Mouse (Mus musculus) CD8-positive naive resting alpha-beta T cell, adult 2 months (primary cell): ENCODE results near the gene Tubb4b.
A peak's percentile ranks its signal among the peaks of the same experiment; 100 is the strongest.
"Not testable (repeated sequence)": the region's sequence is repeated elsewhere in the genome, so short reads cannot be mapped to it uniquely, and the experiment has no call there.

ENCODE experiments used
- DNase-seq, 2 experiments: peaks; one replicate each; pipeline ENCODE4 v3.0.0; 2022; ENCODE audit warnings: low read depth in 2 of 2, low spot score in 2 of 2

The Tubb4b gene

DNA sequence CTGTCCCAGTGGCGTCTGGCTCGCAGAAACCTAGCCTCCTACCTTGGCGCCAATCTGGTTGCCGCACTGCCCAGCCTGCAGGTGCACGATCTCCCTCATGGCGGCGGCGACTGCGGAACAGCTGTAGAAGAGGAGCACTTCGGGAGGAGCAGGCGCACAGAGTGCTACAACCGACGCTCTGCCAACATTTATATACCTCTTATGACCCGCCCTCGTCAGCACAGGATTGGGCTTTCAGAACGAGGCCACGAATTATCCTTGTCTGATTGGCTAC lies at the start of gene Tubb4b:
Tubb4b (minus strand) TSS at position 211 of the 274 bp plus-strand sequence.
- no peak for DNase-seq

DNA sequence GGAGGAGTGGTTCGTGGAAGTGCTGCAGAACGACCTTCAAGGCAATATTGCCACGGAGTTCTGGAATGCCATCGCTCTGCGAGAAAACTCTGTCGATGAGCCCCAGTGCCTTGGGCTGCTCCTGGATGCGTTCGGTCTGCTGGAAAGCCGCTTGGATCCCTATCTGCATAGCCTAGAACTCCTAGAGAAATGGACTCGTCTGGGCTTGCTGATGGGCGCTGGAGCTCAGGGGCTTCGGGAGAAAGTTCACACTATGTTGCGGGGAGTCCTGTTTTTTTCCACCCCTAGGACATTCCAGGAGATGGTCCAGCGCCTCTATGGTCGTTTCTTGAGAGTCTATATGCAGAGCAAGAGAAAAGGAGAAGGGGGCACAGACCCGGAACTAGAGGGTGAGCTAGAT lies 48.5 kb upstream of the Tubb4b start:
- no peak for DNase-seq

DNA sequence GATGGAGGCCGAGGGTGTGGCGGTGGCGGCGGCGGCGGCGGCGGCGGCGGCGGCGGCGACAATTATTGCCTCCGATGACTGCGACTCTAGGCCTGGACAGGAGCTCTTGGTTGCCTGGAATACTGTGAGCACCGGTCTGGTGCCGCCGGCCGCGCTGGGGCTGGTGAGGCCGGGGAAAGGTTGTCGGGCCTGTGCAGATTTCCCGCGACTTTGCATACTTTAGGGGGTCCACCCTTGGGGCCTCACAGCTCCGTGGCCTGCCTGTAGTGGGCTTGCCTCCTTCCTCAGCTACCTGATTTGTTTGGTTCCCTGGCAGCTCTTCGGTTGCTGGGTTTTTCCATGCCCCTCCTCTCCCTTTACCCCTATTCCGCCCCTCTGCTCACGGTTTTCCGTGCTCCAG lies 48.0 kb upstream of the Tubb4b start:
- no peak for DNase-seq

DNA sequence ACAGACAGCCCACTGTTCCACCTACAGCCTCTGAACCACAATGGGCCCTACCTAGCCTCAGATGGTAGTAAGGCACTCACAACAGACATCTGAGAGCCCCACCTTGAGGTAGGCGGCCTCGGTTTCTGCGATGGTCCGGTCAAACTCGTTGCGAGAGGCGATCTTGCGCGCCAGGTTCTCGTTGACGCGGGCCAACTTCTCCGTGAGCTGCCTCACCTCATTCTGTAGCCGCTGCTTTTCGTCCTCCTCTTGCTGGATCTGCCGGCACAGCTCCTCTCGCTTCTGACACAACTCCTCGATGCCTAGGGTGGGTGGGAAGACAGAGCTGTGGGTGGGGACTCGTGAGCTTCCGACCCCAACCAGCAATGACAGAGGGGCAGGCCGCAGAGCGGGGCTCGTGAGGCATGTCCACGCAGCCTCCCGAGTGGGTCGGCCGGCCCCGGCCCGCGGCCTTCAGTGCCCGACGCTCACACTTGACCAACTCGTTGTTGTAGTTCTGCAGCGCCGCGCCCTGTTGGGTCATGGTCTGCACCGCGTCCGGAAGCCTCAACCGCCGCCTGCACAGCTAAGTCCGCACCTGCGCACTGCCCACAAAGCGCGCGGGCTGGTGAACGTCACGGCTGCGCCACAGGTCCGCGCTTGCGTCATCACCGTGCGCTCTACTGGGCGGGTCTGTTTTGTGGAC lies 47.5 kb upstream of the Tubb4b start, which contains the start of the genes Ssna1 and Anapc2:
Ssna1 (minus strand) TSS at position 612 of the 685 bp plus-strand sequence.
Anapc2 (plus strand) TSS at position 652 of the 685 bp plus-strand sequence.
- DNase-seq: peak; percentile 91 to 96

DNA sequence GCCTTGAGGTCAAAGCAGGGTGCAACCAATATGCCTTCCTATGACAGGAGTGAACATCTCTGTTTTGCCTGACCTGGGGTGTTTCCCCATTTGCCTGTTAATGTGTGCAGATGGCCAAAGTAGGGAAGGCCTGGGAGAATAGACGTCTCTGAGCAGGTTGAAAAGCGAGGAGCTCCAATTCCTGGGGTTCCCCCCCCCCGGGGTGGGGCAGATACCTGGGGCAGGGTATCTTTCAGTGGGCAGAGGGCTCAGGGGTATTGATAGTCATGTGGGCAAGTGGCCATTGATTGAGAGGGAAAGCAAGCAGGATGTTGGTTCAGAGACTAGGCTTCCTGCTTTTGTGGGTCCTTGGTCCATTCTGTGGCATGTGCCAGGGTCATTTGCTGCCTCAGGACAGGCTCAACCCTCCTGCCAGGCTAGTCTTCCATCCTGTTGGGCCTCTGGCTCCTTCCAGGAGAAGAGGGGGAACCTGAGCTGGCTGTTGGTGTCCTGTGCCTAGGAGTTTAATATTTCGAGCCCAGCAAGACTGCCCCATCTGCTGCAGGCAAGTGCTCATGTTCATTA lies 43.3 kb upstream of the Tubb4b start:
- DNase-seq: no peak

DNA sequence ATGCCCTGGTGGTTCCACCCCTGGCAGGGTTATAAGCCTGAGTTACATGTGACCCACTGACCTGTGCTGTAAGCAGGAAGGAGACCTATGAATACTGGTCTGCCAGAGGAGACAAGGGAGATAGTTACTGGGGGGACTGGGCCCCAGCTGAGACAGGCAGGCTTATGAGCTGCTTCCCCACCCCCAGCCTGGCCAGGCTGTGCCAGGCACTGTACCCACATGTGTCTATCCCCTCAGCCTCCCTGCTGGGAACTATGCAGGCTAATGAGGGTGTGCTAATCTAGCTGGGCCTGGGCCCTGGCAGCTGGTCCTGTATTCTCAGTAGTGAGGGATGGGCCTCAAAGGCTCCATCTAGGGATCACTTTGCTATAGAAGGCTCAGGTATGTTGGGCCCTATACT lies 42.7 kb upstream of the Tubb4b start:
- DNase-seq: no peak

DNA sequence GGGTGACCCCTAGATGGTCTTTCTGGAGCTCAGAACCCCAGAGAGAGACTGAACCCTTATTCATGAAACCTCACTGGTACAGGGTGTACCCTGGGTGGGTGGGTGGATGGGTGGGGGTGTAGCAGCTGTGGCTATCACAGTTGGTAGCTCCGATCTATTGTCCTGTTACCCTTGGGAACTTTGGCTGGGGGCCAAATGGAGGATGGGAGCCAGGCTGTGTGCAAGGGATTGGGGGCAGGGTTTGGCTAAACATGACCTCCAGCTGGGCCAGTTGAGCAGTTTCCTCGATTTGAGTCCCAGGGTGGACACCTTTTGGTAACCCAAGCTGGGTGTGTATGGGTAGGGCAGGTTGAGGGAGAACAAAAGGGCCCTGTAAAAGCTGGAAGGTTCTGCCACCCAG lies 42.2 kb upstream of the Tubb4b start:
- no peak for DNase-seq

DNA sequence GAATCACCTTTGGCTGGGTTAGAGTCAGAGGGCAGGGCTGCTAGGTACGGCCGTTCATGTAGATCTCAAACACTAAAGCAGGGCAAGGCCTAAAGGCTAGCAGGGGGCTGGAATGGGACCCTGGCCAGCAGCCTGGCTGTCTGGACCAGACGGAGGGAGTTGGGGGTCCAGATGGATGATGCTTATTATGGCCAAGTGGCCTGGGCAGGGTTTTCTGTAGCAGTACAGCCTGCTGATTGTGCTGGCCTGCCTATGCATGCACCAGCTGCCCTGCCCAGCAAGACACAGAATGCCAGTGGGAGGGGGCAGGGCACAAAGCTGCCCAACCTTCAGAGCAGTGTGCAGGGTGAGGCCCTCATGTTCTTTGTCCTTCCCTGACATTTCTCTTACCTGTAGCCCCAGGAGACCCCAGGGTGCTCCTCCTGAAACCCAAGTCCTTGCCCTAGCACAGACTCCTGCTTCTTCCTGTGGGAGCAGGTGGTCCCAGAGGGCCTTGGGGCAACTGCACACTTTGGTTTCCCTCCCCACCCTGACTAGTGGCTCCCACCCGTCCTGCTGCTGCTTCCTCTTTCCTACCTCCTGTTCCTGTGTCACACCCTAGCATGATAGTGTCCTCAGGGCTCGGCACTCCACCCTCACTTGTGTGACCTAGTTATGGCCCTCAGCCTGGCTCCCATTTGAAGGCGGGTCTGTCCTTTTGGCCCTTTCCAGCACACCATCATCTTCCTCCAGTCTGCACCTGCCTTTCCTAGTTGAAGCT lies 41.6 kb upstream of the Tubb4b start:
- DNase-seq: no peak

DNA sequence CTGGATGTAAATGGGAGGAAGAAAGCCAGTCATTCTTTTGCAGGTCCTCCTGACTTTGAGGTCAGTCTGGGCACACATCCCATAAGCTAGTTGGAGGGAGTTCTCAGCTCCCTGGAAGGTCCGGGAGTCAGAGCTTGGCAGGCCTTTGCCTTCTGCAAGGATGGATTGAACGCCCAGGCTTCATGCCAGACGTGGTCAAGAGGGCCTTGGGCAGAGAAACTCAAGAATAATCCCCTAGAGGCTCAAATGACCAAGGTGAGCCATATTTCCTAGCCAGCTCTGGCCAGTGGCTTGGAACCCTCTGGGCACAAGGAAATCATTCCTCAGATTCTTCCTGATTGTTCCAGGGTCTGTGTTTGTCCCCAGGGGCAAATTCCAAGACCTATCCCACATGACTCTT lies 40.3 kb upstream of the Tubb4b start:
- no peak for DNase-seq

DNA sequence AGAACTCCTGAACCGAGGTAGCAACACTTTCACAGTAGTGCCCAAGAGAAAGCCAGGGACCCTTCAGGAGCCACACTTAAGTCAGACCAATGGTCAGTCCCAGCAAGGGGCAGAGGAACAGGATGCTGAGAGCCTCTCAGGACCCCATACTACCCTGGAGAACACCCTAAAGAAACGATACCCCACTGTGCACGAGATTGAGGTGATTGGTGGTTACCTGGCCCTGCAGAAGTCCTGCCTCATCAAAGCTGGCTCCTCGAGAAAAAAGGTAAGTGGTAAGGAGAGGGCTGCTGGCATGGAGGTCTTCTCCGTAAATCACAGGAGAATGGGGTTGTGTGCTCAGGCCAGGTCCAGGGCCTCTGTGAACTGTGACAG lies 39.8 kb upstream of the Tubb4b start:
- no peak for DNase-seq

DNA sequence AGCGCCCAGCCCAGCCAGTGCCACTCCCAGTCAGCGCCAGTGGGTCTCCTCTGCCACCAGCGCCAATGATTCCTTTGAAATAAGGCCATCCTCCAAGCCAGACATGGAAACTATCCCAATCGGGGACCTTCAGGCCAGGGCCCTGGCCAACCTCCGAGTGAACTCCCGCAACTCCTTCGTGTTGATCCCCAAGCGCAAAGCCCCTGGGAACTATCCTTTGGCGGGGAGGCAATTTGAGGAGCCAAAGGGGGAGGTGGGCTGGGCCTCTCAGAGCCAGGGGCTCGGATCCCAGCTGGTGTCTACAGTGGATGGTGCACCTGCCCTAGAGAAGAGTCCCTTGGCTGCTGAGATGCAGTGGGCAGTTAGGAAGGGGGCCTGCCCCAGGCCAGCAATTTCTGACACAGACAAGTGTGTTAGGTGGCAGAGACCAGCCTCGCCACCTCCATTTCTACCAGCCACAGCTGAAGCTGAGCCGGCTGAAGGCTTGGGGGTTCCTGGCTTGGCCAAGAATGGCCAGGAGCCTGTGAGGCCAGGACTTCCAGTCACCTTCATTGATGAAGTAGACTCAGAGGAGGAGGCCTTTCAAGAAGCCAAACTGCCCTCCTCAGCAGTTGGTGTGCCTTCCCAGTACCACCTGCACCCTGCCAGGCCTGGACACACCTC lies 39.3 kb upstream of the Tubb4b start:
- no peak for DNase-seq

DNA sequence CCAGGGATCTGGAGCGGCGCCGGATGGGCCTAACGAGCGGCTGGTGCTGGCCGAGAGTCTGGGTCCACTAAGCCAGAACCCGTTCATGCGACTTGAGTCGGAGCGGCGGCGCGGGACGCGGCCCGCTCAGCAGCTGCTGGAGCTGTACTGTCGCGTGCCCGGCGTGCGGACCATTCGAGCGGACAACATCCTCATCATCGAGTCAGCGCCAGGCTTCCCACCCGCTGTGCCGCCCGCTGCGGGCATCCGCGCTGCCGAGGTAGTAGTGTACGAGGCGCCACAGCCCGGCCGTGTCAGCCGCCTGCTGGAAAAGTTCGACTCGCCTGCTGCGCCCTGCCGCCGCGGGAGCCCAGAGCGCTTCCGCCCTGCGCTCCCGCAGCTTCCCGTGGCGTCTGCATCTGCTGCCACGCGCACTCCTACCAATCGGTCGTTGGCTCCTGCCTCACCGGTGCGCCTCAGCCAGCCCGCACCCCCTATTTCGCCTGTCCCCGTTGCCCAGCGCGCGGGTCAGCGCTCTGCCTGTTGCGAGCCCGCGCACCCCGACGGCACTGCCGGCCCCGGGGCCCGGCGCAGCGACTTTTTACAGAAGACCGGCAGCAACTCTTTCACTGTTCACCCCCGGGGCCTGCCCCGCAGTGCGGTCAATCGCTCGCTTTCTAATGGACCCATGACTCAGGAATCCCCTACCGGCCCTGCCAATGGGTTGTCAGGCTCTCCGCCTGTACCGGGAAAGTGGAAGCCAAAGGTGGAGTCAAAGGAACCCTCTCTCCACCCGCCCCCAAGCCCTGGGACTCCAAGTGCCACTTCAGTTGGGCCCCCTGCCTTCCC lies 38.5 kb upstream of the Tubb4b start:
- DNase-seq: peak; percentile 40 to 56

DNA sequence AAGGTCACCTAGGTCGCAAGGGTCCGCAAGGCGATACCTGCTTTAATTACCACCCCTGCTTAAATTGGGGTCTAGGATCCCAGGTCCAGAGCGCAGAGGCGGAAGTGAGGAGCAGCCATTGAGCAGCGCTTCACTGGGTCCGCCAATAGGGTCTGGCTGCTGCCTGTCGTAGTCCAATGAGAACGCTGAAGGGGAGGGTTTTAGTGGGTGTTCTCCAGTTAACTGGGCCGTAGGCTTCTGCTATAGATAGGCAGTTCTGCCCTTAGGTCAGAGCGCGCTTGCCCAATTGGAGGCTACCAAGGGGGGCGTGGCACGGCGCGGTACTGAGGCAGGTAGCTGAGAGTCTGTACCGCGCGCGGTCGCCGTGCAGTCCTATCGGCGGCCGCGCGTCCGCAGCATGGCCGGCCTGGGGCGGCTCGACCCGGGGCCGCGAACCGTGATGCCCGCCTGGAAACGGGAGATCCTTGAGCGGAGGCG lies 37.8 kb upstream of the Tubb4b start, which contains the start of gene Tprn:
Tprn (plus strand) TSS at position 328 of the 477 bp plus-strand sequence.
- DNase-seq: peak; percentile 88 to 89

DNA sequence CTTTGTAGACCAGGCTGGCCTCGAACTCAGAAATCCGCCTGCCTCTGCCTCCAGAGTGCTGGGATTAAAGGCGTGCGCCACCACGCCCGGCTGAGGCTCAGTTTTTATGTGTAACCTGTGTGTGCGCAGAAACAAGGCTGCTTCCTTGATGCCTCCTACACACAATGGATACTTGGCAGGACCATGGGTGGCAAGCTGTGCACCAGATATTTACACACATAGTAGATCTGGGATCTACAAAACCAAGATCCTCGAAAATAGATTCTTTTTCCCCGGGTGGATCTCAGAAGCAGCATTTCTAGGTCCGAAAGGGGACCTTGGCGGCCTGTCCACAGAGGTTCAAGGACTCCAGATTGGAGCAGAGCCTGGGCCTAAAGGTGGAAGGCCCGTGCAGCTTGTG lies 37.4 kb upstream of the Tubb4b start:
- DNase-seq: no peak

DNA sequence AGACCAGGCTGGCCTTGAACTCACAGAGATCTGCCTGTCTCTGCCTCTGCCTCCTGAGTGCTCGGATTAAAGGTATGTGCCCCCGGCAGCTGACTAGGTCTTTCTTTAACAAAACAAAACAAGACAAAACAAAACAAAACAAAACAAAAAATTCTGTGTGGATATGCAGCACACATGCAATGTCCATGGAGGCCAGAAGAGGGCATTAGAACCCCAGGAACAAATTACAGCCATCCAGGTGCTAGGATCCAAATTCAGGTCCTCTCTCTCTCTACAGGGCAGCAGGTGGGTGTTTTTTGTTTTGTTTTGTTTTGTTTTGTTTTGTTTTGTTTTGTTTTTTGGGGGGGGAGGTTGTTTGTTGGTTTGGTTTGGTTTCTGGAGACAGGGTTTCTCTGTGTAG lies 34.4 kb upstream of the Tubb4b start:
- DNase-seq: peak in 1 of 2 experiments; percentile 31

DNA sequence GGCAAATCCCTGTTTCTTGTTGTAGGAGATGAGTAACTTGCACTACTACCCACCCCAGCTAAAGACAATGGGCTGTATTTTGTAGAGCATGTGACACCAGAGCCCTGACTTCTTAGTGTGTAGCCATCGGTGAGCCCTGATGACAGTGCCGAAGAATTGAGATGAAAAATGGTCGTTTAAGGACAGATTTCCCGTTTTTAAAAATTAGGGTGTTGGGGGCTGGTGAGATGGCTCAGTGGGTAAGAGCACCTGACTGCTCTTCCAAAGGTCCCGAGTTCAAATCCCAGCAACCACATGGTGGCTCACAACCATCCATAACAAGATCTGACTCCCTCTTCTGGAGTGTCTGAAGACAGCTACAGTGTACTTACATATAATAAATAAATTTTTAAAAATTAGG lies 32.7 kb upstream of the Tubb4b start:
- not testable (repeated sequence) for DNase-seq

DNA sequence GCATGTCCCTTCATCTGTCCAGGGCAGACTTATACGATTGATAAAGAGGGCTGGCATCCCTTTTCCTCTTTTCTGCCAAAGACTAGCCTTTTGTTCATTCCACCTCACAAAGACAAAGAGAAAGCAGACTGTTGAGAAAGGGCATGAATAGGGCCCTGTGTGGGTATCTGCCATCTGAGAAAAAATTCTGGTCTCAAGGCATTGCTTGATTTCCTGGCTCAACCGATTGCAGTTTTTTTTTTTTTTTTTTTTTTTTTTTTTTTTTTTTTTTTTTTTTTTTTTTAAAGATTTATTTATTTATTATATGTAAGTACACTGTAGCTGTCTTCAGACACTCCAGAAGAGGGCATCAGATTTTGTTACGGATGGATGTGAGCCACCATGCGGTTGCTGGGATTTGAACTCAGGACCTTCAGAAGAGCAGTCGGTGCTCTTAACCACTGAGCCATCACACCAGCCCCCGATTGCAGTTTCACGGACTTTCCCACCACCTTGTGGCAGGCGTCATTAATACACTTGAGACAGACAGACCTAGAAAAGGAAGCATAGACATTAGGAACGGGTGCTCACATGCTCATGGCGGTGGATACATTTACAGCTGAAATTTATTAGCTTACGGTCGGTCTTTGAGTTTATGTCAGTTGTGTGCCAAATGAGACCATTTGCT lies 32.1 kb upstream of the Tubb4b start:
- peak; percentile 60 to 76 for DNase-seq

DNA sequence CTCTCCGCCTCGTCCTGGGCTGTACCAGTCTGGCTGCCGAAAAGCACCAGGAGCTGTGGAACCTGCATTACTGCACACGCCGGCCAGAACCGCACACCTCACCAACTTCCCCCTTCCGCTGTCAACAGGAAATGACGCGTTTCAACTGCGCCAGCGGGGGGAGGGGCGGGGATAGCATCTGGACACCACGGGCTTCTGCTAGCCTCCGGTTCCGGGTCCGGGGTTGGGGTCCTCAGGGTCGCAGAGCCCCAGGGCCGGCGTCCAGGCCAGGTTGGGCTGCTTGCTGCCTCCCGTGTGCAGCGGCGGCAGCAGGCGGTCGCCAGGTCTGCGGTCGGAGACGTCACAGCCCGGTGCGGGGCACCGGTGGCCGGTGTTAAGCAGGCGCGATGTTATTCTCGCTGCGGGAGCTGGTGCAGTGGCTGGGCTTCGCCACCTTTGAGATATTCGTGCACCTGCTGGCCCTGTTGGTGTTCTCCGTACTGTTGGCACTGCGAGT lies 30.8 kb upstream of the Tubb4b start, which contains the start of gene Tmem203:
Tmem203 (plus strand) TSS at position 156 of the 496 bp plus-strand sequence.
- peak; percentile 80 to 90 for DNase-seq

DNA sequence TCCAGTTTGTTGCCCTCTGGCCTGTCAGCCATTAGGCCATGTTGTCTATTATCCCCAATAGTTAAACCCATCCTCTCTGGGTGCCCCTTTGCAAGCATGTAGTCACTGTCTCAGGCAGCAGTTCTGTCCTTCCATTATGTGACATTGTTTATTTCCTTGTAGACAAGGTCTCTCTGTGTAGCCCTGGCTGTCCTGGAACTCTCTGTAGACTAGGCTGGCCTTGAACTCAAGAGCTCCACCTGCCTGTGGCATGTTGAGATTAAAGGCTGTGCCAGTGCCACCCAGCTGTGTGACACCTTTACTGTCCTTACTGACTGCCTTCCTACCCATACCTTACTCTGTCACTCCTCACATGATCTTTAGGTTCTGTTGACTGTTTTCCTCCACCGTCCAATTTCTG lies 27.8 kb upstream of the Tubb4b start:
- no peak for DNase-seq
